Mouse (Mus musculus) midbrain, embryonic 13.5 days (tissue): ENCODE measurements around the gene Ccdc59. TPM values are rescaled to one million over a fixed set of nuclear protein-coding genes. Genes with fewer than 3 reads are reported as not detected.
A peak's percentile ranks its signal among the peaks of the same experiment; 100 is the strongest.

Source experiments
- ATAC-seq: fragments of 200-750 bp; cut with Nextera tagmentation; 2 replicates; pipeline ENCODE4 v1.8.0; 2017; ENCODE audit warnings: mild to moderate bottlenecking, moderate TSS enrichment, moderate library complexity
- H3K27ac ChIP-seq: fragments of 300-500 bp; sonication (generic); 2 replicates; pipeline ENCODE4 v1.5.1; 2015; ENCODE audit warnings: inconsistent platforms, mild to moderate bottlenecking, moderate library complexity
- H3K27me3 ChIP-seq: fragments of 300-500 bp; sonication (generic); 2 replicates; pipeline ENCODE4 v1.6.1; 2015; ENCODE audit warnings: mild to moderate bottlenecking, inconsistent platforms
- H3K36me3 ChIP-seq: fragments of 300-500 bp; sonication (generic); 2 replicates; pipeline ENCODE4 v1.6.1; 2015; ENCODE audit warnings: mild to moderate bottlenecking, inconsistent platforms
- H3K4me1 ChIP-seq: fragments of 300-500 bp; sonication (generic); replicated peaks from 2 replicates; pipeline ENCODE4 v1.6.1; 2015; ENCODE audit warnings: inconsistent platforms
- H3K4me2 ChIP-seq: fragments of 300-500 bp; sonication (generic); replicated peaks from 2 replicates; pipeline ENCODE4 v1.6.1; 2015; ENCODE audit warnings: moderate library complexity, mild to moderate bottlenecking, inconsistent platforms
- H3K4me3 ChIP-seq: fragments of 300-500 bp; sonication (generic); replicated peaks from 2 replicates; pipeline ENCODE4 v1.5.1; 2015; ENCODE audit warnings: mild to moderate bottlenecking, inconsistent platforms
- H3K9ac ChIP-seq: fragments of 300-500 bp; sonication (generic); replicated peaks from 2 replicates; pipeline ENCODE4 v1.6.1; 2015; ENCODE audit warnings: mild to moderate bottlenecking, inconsistent platforms
- H3K9me3 ChIP-seq: fragments of 300-500 bp; sonication (generic); 2 replicates; pipeline ENCODE4 v1.6.1; 2016; ENCODE audit warnings: mild to moderate bottlenecking, inconsistent platforms
- WGBS: fragments of 180-500 bp; shearing (Covaris S2); methylation state at CpG from one replicate; pipeline ENCODE4 v1.1.7; 2015; 5-methylcytosine and 5-hydroxymethylcytosine counted together
- polyA plus RNA-seq: library from polyadenylated mRNA; unstranded; fragments of >200 nt; fragmentation: Nextera tagmentation; extraction: Ambion mirVana; gene quantifications from 2 replicates; pipeline ENCODE4 v1.2.1, GENCODE M21; 2015

The Ccdc59 gene
- 50.4 and 54.2 TPM in 2 replicates for polyA plus RNA-seq

DNA sequence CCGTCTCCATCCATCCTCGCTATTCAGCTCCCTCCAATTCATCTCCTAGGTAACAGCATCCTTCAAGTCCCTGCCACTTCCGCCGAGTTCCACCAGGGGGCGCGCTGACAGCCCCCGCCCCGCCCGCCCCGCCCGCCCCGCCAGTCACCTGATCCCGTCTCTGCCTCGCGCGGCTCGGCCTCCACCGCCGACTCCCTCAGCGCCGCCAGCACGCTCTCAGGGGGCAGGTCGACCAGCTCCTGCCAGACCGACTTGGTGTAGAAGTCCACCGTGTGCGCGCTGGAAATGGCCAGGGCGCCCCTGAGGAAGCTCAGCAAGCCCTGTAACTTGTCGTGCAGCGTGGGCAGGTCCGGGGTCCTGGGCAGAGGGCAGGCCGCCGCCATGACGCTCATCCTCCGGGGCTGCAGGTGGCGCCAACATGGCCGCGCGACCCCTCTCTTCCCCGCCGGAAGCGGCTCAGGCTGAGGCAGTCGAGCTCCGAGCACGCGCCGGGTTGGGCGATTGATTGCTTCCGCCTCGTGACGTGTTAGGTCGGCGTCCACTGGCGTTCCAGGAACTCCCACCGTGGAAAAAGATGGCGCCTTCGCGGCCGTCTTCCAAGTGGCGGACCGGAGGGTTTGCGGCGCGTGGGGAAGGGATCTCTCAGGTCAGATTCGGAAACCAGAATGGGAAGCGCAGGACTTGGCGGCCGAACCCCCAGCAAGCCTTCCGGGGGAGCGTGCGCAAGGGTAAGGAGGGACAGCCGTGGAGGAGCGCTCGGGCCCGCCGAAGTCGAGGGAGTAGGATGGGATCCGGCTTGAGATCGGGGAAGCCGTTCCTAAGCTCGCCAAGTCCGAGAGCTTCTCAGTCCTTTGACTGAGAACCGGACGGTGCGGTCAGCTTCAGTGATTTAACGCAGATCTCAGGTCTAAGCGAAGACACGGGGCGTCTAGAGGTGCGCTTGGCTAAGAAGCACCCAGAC lies at the start of gene Ccdc59, which contains the start of gene Mettl25:
TSS of gene Ccdc59 (plus strand) at position 140 of the 961 bp plus-strand sequence.
TSS of gene Mettl25 (minus strand) at position 453 of the 961 bp plus-strand sequence.
- no peaks in the 10 kb centered on the region for H3K9me3 ChIP-seq
- peaks cover 23% of the 10 kb centered on the region for H3K4me1 ChIP-seq
- ATAC-seq, result peak; percentile 99
- H3K4me3 ChIP-seq, result peak within 1 kb of the TSS; percentile 91
- peaks cover 32% of the 10 kb centered on the region for H3K36me3 ChIP-seq
- no peaks in the 10 kb centered on the region for H3K27me3 ChIP-seq
- under 1% methylated on average over 90 of the region's 90 CpGs for WGBS
- peak within 1 kb of the TSS; percentile 94 for H3K27ac ChIP-seq
- H3K4me2 ChIP-seq, result peak within 1 kb of the TSS; percentile 83
- H3K9ac ChIP-seq, result peak within 1 kb of the TSS; percentile 85

DNA sequence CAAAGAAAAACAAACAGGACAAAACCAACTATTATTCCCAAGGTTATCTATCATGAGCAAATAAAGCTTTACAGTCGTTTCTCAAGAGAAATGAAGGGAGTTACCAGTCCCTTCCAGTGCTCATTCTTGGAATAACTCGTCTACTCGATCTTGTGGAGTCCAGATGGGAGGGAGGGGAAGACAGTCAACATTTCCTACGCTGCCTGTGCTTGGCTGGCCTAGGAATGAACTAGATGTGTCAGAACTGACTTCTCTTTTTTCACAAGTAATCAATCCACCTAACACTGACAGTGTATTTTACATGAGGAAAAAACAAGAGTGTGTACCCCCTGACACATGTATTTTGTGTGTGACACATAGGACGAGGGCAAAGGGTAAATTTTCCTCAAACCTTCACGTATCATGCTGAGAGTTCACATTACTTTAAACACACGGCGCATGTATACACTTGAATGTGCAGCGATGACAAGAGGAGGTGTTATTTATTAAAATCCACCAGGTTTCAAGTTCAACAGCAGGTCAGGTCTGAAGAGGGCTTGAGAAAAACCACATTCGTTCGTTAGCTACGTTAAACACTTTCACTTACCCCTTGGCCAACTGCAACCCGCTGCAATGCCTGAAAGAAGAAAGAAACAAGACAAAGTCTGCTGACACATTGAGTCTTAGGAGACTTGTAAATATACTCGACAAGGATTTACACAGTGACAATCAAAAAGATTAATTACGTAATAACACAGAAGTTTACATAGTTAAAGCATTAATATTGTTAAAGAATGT lies 46.9 kb upstream of the Ccdc59 start:
- Histone ChIP-seq H3K4me3 (no peak overlapping the region), H3K9me3 (no peaks in the 10 kb centered on the region), H3K9ac (no peak overlapping the region), H3K36me3 (peaks cover 12% of the 10 kb centered on the region), H3K27ac (no peak overlapping the region), H3K4me1 (peaks cover 3% of the 10 kb centered on the region; the same call in 1 of the 2 replicates), H3K4me2 (no peak overlapping the region), H3K27me3 (no peaks in the 10 kb centered on the region)
- no peak for ATAC-seq
- 89% methylated on average over 15 of the region's 15 CpGs for WGBS

DNA sequence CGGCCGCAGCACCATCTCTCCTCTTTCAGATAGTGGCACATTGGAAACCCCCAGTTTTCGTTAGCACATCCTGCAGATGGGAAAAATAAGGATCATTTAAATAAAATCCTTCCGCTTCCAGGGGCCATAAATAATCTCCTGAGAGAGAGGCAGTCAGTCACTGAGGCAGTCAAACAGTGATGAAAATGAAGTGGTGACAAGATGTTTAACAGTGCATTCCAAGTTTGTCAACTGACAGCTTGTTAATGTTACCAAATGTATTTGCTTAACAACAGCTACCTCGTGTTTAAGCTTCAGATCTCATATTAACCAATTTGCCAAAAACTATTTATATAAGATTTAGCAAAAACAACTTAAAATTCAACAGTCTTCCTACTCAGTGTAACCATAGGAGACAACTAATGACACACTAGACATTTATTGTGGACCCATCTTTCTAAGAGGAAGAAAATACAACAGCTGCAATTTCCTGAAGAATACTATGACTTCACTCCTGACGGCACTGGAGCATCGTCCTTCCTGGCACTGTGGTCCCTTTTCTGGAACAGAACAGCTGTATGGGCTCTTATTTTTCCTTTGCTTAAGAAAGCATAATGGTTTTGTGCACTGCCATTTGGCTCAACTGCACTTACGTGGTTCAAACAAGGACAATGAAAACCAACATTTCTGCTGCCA lies 43.5 kb upstream of the Ccdc59 start:
- Histone ChIP-seq H3K9ac (no peak overlapping the region), H3K36me3 (peaks cover 12% of the 10 kb centered on the region), H3K4me2 (no peak overlapping the region), H3K4me3 (no peak overlapping the region), H3K4me1 (no peaks in the 10 kb centered on the region), H3K27ac (no peak overlapping the region), H3K9me3 (no peaks in the 10 kb centered on the region), H3K27me3 (no peaks in the 10 kb centered on the region)
- ATAC-seq, result no peak
- WGBS, result 90% methylated on average over 8 of the region's 8 CpGs

DNA sequence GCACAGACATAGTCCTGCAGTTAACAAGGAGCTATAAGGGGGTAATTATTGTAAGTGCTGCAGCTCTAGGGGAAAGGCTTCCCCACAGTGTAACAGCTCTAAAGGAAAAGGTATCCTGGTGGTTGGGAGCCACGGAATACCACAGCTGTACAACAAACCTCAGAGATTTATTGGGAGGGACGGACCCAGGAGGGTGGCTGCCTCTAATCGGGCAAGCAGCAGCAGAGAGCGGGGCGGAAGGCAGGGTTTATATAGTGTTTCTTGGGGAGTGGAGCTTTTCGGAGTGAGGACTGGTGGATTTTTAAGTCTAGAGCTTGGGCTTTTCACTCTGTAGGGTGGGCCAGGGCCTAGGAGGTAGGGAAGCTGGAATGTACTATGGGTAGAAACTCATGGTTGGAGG lies 39.7 kb upstream of the Ccdc59 start:
- Histone ChIP-seq H3K4me1 (no peaks in the 10 kb centered on the region), H3K9me3 (no peaks in the 10 kb centered on the region), H3K9ac (no peak overlapping the region), H3K27me3 (no peaks in the 10 kb centered on the region), H3K4me2 (no peak overlapping the region), H3K4me3 (no peak overlapping the region), H3K27ac (no peak overlapping the region), H3K36me3 (no peaks in the 10 kb centered on the region)
- ATAC-seq, result no peak
- 89% methylated on average over 6 of the region's 6 CpGs for WGBS

GRCm38 (mm10) chr10:105802132-105802531 lies 38.7 kb upstream of the Ccdc59 start:
- no peak overlapping the region for H3K27ac ChIP-seq
- no peak overlapping the region for H3K9ac ChIP-seq
- H3K36me3 ChIP-seq, result no peaks in the 10 kb centered on the region
- ATAC-seq, result no peak
- H3K27me3 ChIP-seq, result no peaks in the 10 kb centered on the region
- H3K4me1 ChIP-seq, result no peaks in the 10 kb centered on the region
- no peak overlapping the region for H3K4me2 ChIP-seq
- H3K4me3 ChIP-seq, result no peak overlapping the region
- 91% methylated on average over 6 of the region's 6 CpGs for WGBS
- no peaks in the 10 kb centered on the region for H3K9me3 ChIP-seq

GRCm38 (mm10) chr10:105803461-105803860 lies 37.4 kb upstream of the Ccdc59 start:
- no peaks in the 10 kb centered on the region for H3K27me3 ChIP-seq
- no peaks in the 10 kb centered on the region for H3K9me3 ChIP-seq
- no peaks in the 10 kb centered on the region for H3K36me3 ChIP-seq
- no peak overlapping the region for H3K4me2 ChIP-seq
- H3K27ac ChIP-seq, result no peak overlapping the region
- no peak overlapping the region for H3K4me3 ChIP-seq
- H3K4me1 ChIP-seq, result no peaks in the 10 kb centered on the region
- 92% methylated on average over 2 of the region's 2 CpGs for WGBS
- H3K9ac ChIP-seq, result no peak overlapping the region
- no peak for ATAC-seq

GRCm38 (mm10) chr10:105806259-105807010 lies 34.4 kb upstream of the Ccdc59 start:
- H3K27me3 ChIP-seq, result no peaks in the 10 kb centered on the region
- no peaks in the 10 kb centered on the region for H3K36me3 ChIP-seq
- no peak overlapping the region for H3K4me2 ChIP-seq
- 93% methylated on average over 7 of the region's 7 CpGs for WGBS
- no peak overlapping the region for H3K27ac ChIP-seq
- ATAC-seq, result no peak
- H3K9me3 ChIP-seq, result no peaks in the 10 kb centered on the region
- H3K9ac ChIP-seq, result no peak overlapping the region
- no peak overlapping the region for H3K4me3 ChIP-seq
- no peaks in the 10 kb centered on the region for H3K4me1 ChIP-seq

- peak; percentile 67 for ATAC-seq
- Histone ChIP-seq H3K36me3 (no peaks in the 10 kb centered on the region), H3K27me3 (no peaks in the 10 kb centered on the region), H3K4me1 (no peaks in the 10 kb centered on the region), H3K4me2 (no peak overlapping the region), H3K27ac (no peak overlapping the region), H3K9ac (no peak overlapping the region), H3K4me3 (no peak overlapping the region), H3K9me3 (no peaks in the 10 kb centered on the region)
- WGBS, result 67% methylated on average over 10 of the region's 10 CpGs
Observed at GRCm38 (mm10) chr10:105834627-105835228, 6.1 kb upstream of the Ccdc59 start.

GRCm38 (mm10) chr10:105842574-105842973 lies 1.7 kb downstream of the Ccdc59 start:
- 84% methylated on average over 7 of the region's 7 CpGs for WGBS
- Histone ChIP-seq H3K9ac (no peak overlapping the region), H3K4me2 (peak overlapping the region; percentile 83), H3K36me3 (peaks cover 42% of the 10 kb centered on the region), H3K4me1 (peaks cover 23% of the 10 kb centered on the region), H3K27ac (no peak overlapping the region), H3K27me3 (no peaks in the 10 kb centered on the region), H3K4me3 (peak overlapping the region; percentile 91), H3K9me3 (no peaks in the 10 kb centered on the region)
- ATAC-seq, result no peak

- H3K27me3 ChIP-seq, result no peaks in the 10 kb centered on the region
- no peaks in the 10 kb centered on the region for H3K4me1 ChIP-seq
- H3K4me3 ChIP-seq, result no peak overlapping the region
- H3K9me3 ChIP-seq, result no peaks in the 10 kb centered on the region
- no peak overlapping the region for H3K9ac ChIP-seq
- no peak overlapping the region for H3K27ac ChIP-seq
- peaks cover 49% of the 10 kb centered on the region for H3K36me3 ChIP-seq
- 89% methylated on average over 5 of the region's 5 CpGs for WGBS
- ATAC-seq, result no peak
- no peak overlapping the region for H3K4me2 ChIP-seq
Observed at GRCm38 (mm10) chr10:105850286-105850685, 9.4 kb downstream of the Ccdc59 start.

GRCm38 (mm10) chr10:105851136-105851535 lies 10.3 kb downstream of the Ccdc59 start:
- Histone ChIP-seq H3K27me3 (no peaks in the 10 kb centered on the region), H3K9ac (no peak overlapping the region), H3K27ac (no peak overlapping the region), H3K36me3 (peaks cover 40% of the 10 kb centered on the region), H3K4me1 (no peaks in the 10 kb centered on the region), H3K4me2 (no peak overlapping the region), H3K9me3 (no peaks in the 10 kb centered on the region), H3K4me3 (no peak overlapping the region)
- WGBS, result 82% methylated on average over 4 of the region's 4 CpGs
- ATAC-seq, result no peak
